Mouse (Mus musculus) megakaryocyte, embryonic 14.5 days (primary cell): ENCODE measurements at regions not wholly inside any gene's neighbourhood (a gene's known extent, or its start where the extent isn't known, plus 50 kb on each side); places are given as distances from the start of the nearest gene placed in this dataset.

Experiments
- H3K27me3 ChIP-seq: replicated peaks from 2 replicates; pipeline ENCODE3; 2012; ENCODE audit warnings: inconsistent platforms
- H3K36me3 ChIP-seq: replicated peaks from 2 replicates; pipeline ENCODE3; 2012; ENCODE audit warnings: low read length, inconsistent platforms, mixed read lengths
- H3K4me1 ChIP-seq: 2 replicates; pipeline ENCODE4 v1.6.1; 2012; ENCODE audit warnings: inconsistent platforms
- H3K4me3 ChIP-seq: replicated peaks from 2 replicates; pipeline ENCODE3; 2012; ENCODE audit warnings: moderate library complexity, mild to moderate bottlenecking, inconsistent platforms
- H3K9me3 ChIP-seq: 2 replicates; pipeline ENCODE4 v1.6.1; 2012; ENCODE audit warnings: inconsistent platforms
- FLI1 ChIP-seq: IDR thresholded peaks from 2 replicates; pipeline ENCODE4 v1.6.1; 2012; ENCODE audit warnings: low read length, inconsistent platforms, mixed read lengths
- GATA1 ChIP-seq: IDR thresholded peaks from 3 replicates; pipeline ENCODE4 v1.6.1; 2012; ENCODE audit warnings: mixed read lengths, low read length, inconsistent platforms, borderline replicate concordance

GRCm38 (mm10) chr3:56824157-56824556 lies 477.6 kb downstream of the Tm4sf1 start:
- Histone ChIP-seq H3K36me3 (no peaks in the 10 kb centered on the region), H3K4me3 (no peak overlapping the region), H3K27me3 (no peaks in the 10 kb centered on the region), H3K9me3 (0 out of 2 replicates have a peak, but pooled peaks cover 2% of the 10 kb centered on the region), H3K4me1 (no peaks in the 10 kb centered on the region)
- TF ChIP-seq FLI1 (no peak), GATA1 (no peak)

GRCm38 (mm10) chr3:56810548-56811071 lies 491.2 kb downstream of the Tm4sf1 start:
- Histone ChIP-seq H3K9me3 (no peaks in the 10 kb centered on the region), H3K36me3 (no peaks in the 10 kb centered on the region), H3K4me3 (no peak overlapping the region), H3K27me3 (no peaks in the 10 kb centered on the region), H3K4me1 (no peaks in the 10 kb centered on the region)
- TF ChIP-seq FLI1 = no peak

GRCm38 (mm10) chr3:56793054-56793453 lies 508.7 kb downstream of the Tm4sf1 start:
- no peaks in the 10 kb centered on the region for H3K27me3 ChIP-seq
- 0 out of 2 replicates have a peak, but pooled peaks cover 3% of the 10 kb centered on the region for H3K9me3 ChIP-seq
- H3K4me3 ChIP-seq = no peak overlapping the region
- no peak for TF ChIP-seq GATA1
- TF ChIP-seq FLI1 = no peak
- H3K4me1 ChIP-seq = no peaks in the 10 kb centered on the region
- H3K36me3 ChIP-seq = no peaks in the 10 kb centered on the region

GRCm38 (mm10) chr3:56789155-56789554 lies 512.6 kb downstream of the Tm4sf1 start:
- H3K9me3 ChIP-seq = no peaks in the 10 kb centered on the region
- no peaks in the 10 kb centered on the region for H3K27me3 ChIP-seq
- H3K4me1 ChIP-seq = no peaks in the 10 kb centered on the region
- no peaks in the 10 kb centered on the region for H3K36me3 ChIP-seq
- H3K4me3 ChIP-seq = no peak overlapping the region
- TF ChIP-seq GATA1 (no peak), FLI1 (no peak)

GRCm38 (mm10) chr3:56773920-56774319 lies 527.9 kb downstream of the Tm4sf1 start:
- no peaks in the 10 kb centered on the region for H3K9me3 ChIP-seq
- no peaks in the 10 kb centered on the region for H3K4me1 ChIP-seq
- TF ChIP-seq FLI1 (no peak), GATA1 (no peak)
- H3K36me3 ChIP-seq = no peaks in the 10 kb centered on the region
- no peaks in the 10 kb centered on the region for H3K27me3 ChIP-seq
- no peak overlapping the region for H3K4me3 ChIP-seq

GRCm38 (mm10) chr3:56770225-56770624 lies 531.6 kb downstream of the Tm4sf1 start:
- TF ChIP-seq FLI1 = no peak
- TF ChIP-seq GATA1 = no peak
- Histone ChIP-seq H3K4me1 (no peaks in the 10 kb centered on the region), H3K27me3 (no peaks in the 10 kb centered on the region), H3K9me3 (no peaks in the 10 kb centered on the region), H3K4me3 (no peak overlapping the region), H3K36me3 (no peaks in the 10 kb centered on the region)

GRCm38 (mm10) chr3:56767133-56767532 lies 534.7 kb downstream of the Tm4sf1 start:
- Histone ChIP-seq H3K4me1 (no peaks in the 10 kb centered on the region), H3K4me3 (no peak overlapping the region), H3K9me3 (0 out of 2 replicates have a peak, but pooled peaks cover under 1% of the 10 kb centered on the region), H3K36me3 (no peaks in the 10 kb centered on the region), H3K27me3 (no peaks in the 10 kb centered on the region)
- TF ChIP-seq FLI1 (no peak), GATA1 (no peak)

GRCm38 (mm10) chr3:56764336-56764735 lies 537.5 kb downstream of the Tm4sf1 start:
- H3K4me1 ChIP-seq = no peaks in the 10 kb centered on the region
- H3K9me3 ChIP-seq = 0 out of 2 replicates have a peak, but pooled peaks cover 2% of the 10 kb centered on the region
- H3K4me3 ChIP-seq = no peak overlapping the region
- no peaks in the 10 kb centered on the region for H3K27me3 ChIP-seq
- H3K36me3 ChIP-seq = no peaks in the 10 kb centered on the region
- TF ChIP-seq FLI1 (no peak), GATA1 (no peak)

- H3K36me3 ChIP-seq = no peaks in the 10 kb centered on the region
- H3K27me3 ChIP-seq = no peaks in the 10 kb centered on the region
- 0 out of 2 replicates have a peak, but pooled peaks cover 2% of the 10 kb centered on the region for H3K9me3 ChIP-seq
- TF ChIP-seq FLI1 = no peak
- no peak for TF ChIP-seq GATA1
- no peak overlapping the region for H3K4me3 ChIP-seq
- H3K4me1 ChIP-seq = no peaks in the 10 kb centered on the region
Observed at GRCm38 (mm10) chr3:56763896-56764295, 537.9 kb downstream of the Tm4sf1 start.

- TF ChIP-seq FLI1 (no peak), GATA1 (no peak)
- Histone ChIP-seq H3K4me3 (no peak overlapping the region), H3K27me3 (no peaks in the 10 kb centered on the region), H3K9me3 (no peaks in the 10 kb centered on the region), H3K36me3 (no peaks in the 10 kb centered on the region), H3K4me1 (peaks cover 5% of the 10 kb centered on the region)
Observed at GRCm38 (mm10) chr3:56753654-56754053, 548.1 kb downstream of the Tm4sf1 start.

GRCm38 (mm10) chr3:56751926-56752325 lies 549.9 kb downstream of the Tm4sf1 start:
- Histone ChIP-seq H3K36me3 (no peaks in the 10 kb centered on the region), H3K4me3 (no peak overlapping the region), H3K27me3 (no peaks in the 10 kb centered on the region), H3K4me1 (peaks cover 5% of the 10 kb centered on the region), H3K9me3 (no peaks in the 10 kb centered on the region)
- TF ChIP-seq GATA1 = no peak
- no peak for TF ChIP-seq FLI1
